Mouse (Mus musculus) layer of hippocampus, adult 9-11 months (tissue): ENCODE measurements at regions not wholly inside any gene's neighbourhood (a gene's known extent, or its start where the extent isn't known, plus 50 kb on each side); places are given as distances from the start of the nearest gene placed in this dataset.
A peak's percentile ranks its signal among the peaks of the same experiment; 100 is the strongest.

ENCODE experiments used
- DNase-seq: peaks from one replicate; pipeline ENCODE4 v3.0.0; 2022

- no peak for DNase-seq
Observed at GRCm38 (mm10) chr7:70748884-70749283, 382.3 kb upstream of the Nr2f2 start.

GRCm38 (mm10) chr7:70748345-70748744, 381.8 kb upstream of the Nr2f2 start:
- DNase-seq, result no peak

- DNase-seq, result no peak
Observed at GRCm38 (mm10) chr7:70744296-70744695, 377.8 kb upstream of the Nr2f2 start.

DNA sequence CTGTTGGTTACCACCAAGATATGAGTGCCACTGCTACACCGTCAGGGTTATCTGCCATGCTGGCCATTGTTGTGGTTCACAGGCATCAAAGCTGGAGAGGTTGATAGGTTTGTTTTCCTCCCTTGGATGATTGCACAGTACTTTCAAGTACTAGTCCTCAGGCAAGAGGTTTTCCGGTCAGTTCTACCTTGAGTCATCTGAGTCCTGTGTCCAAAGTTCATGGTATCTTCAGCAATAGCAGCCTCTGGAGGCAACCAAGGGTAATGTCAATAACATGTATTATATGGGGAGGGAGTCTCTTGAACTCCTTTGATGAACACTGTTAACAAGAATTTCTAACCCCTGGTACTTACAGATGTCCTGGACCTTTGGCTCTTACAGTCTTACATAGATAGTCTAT, 369.1 kb upstream of the Nr2f2 start:
- no peak for DNase-seq

- DNase-seq, result no peak
Observed at GRCm38 (mm10) chr7:70733501-70733900, 367.0 kb upstream of the Nr2f2 start.

- DNase-seq, result no peak
Observed at GRCm38 (mm10) chr7:70729896-70730295, 363.4 kb upstream of the Nr2f2 start.

DNA sequence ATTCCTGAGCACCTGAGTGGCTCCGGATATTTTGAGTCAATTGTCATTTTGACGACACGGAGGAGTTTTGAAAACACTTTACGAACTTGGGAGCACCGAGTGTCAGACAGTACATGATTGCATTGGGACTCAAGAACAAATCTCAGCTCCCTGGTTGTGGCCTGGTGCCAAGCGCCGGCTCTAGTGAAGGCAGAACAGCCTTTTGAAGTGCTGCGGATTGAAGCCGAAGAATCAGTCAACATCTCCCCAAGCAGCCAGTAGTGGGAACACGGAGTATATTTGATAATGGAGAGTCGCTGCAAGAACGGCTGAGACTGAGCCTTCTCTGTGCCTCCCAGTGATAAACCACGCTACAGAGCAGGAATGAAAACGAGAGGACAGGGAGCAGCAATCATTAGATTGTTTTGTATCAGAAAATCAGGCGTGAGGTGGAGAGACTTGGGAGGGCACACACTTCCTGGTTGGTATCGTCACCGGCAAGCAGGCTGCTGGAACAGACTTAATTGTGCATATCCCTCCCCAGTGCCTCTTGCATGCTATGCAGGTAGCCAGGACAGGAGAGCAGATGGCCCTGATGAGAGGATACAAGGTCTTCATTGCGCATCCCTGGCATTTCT, 351.7 kb upstream of the Nr2f2 start:
- no peak for DNase-seq

DNA sequence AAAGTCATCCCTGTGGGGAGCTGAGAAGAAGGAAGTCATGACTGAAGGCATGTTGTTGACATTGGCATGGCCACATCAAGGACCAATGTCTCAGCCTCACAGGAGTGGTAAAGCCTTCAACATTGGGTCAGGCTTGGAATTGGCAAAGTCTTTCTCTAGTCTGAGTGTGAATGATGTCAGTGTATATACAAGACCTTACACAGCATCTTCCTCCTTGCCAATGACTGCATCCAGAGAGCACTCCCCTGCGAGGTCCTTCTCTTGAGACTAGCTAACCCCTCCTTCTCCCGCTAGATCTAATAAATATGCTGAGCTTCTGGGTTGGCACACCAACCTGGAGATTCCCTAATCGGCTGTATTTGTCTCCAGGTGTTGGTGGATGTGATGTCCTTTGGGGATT, 351.1 kb upstream of the Nr2f2 start:
- DNase-seq, result no peak

- DNase-seq, result no peak
Observed at GRCm38 (mm10) chr7:70716811-70717458, 350.4 kb upstream of the Nr2f2 start.

GRCm38 (mm10) chr7:70712141-70712540, 345.6 kb upstream of the Nr2f2 start:
- peak; percentile 75 for DNase-seq

- no peak for DNase-seq
Observed at GRCm38 (mm10) chr7:70706281-70706680, 339.7 kb upstream of the Nr2f2 start.

DNA sequence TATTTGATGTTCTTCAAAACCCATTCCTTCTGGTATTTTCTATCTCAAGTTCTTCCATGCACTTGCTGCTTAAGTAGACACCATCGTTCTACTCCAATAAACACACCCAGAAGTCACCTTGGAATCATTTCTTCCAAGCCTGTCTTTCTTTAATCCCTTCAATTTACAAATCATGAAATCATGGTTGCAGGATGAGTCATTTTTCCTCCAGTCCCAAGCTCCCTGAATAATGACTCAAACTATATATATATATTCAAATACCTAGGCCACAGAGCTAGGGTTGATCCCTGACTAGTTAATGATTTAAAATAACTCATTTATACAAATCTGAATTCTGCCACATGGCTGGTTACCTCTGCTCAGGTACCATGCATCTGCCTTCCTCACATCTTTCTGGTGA, 337.2 kb upstream of the Nr2f2 start:
- DNase-seq, result no peak

- no peak for DNase-seq
Observed at GRCm38 (mm10) chr7:70700461-70700860, 333.9 kb upstream of the Nr2f2 start.

GRCm38 (mm10) chr7:70699391-70699790, 332.9 kb upstream of the Nr2f2 start:
- DNase-seq, result no peak

DNA sequence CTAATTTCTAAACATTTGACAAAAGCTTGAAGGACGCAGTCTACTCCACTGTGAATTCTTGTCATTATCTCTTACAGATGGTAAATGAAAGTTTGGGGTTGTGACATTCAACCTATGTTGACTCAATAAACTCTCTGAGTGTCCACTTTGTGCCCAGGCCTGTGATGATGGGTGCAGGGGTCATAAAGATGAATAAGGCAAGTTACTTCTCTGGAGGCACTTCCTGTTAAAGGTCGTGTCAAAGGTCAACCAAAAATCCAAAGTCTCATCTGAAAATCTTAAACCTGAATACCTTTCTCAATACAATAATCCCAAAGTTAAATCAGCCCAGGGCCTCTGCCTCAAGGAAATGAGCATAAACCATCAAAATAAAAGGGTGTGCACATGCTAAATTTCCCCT, 332.5 kb upstream of the Nr2f2 start:
- DNase-seq, result no peak

DNA sequence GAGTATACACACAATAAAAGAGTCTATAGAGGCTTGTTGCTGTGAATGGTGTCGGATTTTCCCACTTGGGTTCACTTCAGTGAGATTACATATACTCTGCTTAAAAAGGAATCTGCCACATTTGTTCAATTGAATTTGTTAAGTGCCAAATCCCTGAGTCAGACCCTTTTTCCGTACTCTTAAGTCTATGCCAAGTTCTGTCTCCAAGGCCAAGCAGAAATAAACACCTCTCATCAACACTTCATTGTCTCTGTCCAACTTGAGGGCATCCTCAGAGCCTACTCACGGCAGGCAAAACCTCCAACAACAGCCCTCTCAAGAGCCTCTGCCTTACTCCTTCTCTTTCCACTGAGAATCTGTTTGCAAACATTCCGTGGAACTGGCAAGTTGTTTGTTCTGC, 325.6 kb upstream of the Nr2f2 start:
- no peak for DNase-seq

DNA sequence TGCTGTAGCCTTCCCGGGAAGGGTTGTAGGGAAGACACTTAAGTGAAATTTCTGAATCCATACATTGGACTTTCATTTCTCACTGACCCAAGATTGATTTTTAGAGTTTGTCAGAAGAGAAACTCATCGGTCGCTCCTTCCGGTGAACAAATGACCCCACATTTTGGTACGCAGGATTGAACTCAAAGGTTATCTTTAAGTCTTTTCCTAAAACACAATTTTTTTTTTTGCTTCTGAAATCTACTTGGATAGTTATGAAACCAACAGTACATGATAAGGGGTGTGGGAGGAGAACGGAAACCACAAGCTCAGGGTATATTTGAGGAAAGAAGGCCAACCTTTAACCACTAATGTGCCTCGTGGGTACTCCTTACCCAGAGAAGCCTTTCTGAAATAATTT, 324.3 kb upstream of the Nr2f2 start:
- no peak for DNase-seq

DNA sequence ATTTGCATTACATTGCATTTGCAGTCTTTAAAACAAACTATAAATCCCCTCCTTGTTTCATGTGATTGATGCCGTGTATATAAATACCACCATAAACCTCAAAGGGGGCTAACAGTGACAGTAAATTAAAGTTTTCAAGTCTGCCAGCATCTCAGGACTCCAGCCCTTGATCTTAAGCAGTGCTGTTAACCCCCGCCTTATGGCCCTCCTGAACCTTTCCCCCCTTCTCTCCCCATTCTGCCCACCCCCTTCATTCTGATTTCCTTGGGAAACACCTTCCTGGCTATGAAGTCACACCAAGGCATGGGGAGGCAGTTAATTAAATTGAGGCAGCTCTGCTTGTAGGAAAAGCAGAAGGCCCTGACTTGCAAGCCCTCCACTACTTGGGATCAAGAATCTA, 302.5 kb upstream of the Nr2f2 start:
- no peak for DNase-seq

DNA sequence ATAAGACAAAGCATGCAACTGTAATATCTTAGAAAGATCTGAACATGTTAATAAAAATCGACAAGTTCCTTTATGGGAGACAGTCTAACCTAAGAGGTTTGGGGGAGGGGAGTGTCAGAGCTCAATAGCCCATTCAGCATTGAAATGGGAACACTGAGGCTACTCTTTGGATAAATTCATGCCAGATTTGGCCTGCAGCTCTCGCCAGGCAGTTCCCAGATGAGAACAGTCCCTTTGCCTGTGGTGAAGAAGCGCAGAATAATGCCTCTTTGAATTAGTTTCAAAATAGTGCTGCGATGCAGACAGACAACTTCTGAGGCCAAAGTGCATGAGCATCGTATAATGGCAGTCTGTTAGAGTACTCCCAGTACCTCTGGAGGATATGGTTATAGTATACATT, 293.6 kb upstream of the Nr2f2 start:
- DNase-seq, result peak; percentile 14

GRCm38 (mm10) chr7:70649760-70650377, 283.3 kb upstream of the Nr2f2 start:
- DNase-seq, result no peak

DNA sequence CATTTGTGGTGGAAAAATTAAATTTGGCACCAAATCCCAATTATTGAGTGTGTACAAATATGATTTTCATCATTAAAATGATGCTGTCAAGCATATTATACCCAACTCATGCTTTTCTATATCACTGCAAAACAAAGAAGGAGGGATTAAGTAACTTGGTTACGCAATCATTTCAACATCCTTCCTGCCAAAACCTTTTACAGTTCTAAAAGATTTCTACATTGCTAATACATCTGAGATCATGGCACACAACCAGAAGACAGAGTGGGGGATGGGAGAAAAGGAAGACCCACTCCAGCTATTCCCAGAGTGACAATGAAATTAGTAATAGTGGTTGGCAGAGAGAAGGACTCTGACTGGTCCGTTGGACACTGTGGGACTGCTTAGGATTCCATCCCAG, 280.3 kb upstream of the Nr2f2 start:
- no peak for DNase-seq

GRCm38 (mm10) chr7:70643694-70644301, 277.3 kb upstream of the Nr2f2 start:
- no peak for DNase-seq

DNA sequence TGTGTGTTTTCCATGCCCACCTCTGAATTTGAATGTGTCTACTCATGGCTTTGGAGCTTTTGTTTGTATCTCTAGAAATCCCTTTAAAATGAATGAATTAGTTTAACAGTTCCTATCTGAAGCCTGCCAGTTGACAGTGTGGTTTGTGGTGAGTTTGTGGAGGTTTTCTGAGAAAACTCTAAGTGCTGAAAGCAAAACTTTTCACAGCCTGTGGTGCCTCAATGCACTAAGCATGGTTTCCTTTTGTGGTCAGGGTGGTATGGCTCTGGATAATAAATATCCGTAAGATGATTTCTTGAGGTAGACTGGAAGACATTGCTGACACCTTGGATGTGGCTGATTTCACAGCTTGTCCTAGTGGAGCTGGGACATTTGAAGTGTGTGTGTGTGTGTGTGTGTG, 276.5 kb upstream of the Nr2f2 start:
- DNase-seq, result no peak

DNA sequence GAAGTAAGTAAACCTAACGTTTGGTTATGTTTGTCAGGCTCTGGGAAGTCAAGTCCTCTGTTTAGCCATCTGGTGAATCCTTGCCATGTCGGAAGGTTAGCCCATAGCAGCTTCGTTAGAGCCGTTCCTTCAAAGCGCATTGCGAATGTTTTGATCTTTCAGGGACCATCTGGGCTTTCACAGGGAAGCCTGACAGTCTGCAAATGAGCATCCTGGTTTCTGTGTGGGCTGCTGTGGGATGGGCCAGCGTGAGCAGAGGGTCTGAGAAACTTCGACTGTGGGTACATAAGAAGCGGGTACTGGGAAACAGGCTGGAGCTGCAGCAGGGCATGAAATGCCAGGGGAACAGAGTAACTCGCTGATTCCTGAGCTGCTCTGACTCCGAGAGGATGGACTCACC, 274.7 kb upstream of the Nr2f2 start:
- DNase-seq, result no peak
